ENCODE assay signal across 8 mouse cellular contexts in the genomic region with DNA sequence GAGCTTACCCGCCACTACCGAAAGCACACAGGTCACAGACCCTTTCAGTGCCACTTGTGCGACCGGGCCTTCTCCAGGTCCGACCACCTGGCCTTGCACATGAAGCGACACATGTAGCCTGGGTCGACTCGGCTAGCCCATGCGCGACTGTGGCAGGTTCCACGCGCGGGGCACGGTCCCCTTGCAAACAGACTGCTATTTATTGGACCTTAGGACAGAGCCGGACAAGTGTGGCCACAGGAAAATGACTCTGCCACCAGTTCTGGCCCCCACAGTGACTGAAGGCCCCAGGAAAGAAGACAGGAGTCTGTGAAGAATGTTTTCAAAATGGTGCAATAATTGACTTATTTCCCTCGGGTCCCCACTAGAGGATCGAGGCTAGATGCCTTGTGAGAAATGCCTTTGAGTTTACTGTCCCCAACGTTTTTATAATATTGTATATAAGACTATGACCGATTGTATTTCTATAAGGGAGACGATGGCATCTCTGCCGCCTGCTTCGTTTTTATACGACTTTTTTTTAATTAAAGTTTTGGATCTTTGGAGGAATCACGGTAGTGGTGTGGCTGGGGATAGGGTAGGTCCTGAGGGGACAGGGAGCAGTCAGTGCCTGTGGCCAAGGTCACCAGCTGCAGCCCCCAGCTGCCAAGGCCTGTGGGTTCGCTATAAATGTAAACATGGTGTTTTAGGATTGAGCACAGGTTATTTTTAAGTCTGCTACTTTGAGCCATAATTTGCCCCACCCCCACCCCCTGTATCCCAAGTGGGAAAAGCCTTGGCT. TPM values are rescaled to one million over a fixed set of nuclear protein-coding genes. Genes with fewer than 3 reads are reported as not detected.
DNase-seq lines count a peak whose midpoint lies in the region; ATAC-seq and TF ChIP-seq lines count a peak whose summit lies in the region.

No protein-coding gene starts in this region.

- H3K27ac ChIP-seq in lung, embryonic 14.5 days (ENCODE audit: low read depth) = no peak overlapping the region
- no peak overlapping the region for H3K27ac ChIP-seq in forebrain, postnatal 0 days (ENCODE audit: low read depth, low read length)
- no peak overlapping the region for H3K27ac ChIP-seq in limb, embryonic 12.5 days
- no peak overlapping the region for H3K27ac ChIP-seq in neural tube, embryonic 15.5 days (replicated peaks)

- intact Hi-C loops in left cerebral cortex, postnatal 36 days (cut with DNase I) = no loop called here

- 46% methylated on average over 25 of the region's 25 CpGs for WGBS in lung, embryonic 14.5 days
- 62% methylated on average over 25 of the region's 25 CpGs for WGBS in forebrain, postnatal 0 days
- WGBS in limb, embryonic 12.5 days = 54% methylated on average over 25 of the region's 25 CpGs
- 63% methylated on average over 25 of the region's 25 CpGs for WGBS in neural tube, embryonic 15.5 days

- peak overlapping the region; percentile 56; the same call in 1 of the 2 replicates for H3K9ac ChIP-seq in lung, embryonic 14.5 days
- H3K9ac ChIP-seq in forebrain, postnatal 0 days = no peak overlapping the region
- H3K9ac ChIP-seq in limb, embryonic 12.5 days (replicated peaks) = no peak overlapping the region
- no peak overlapping the region for H3K9ac ChIP-seq in neural tube, embryonic 15.5 days (replicated peaks)

- no peaks in the 10 kb centered on the region for H3K36me3 ChIP-seq in lung, embryonic 14.5 days (ENCODE audit: insufficient read depth)
- no peaks in the 10 kb centered on the region for H3K36me3 ChIP-seq in forebrain, postnatal 0 days (ENCODE audit: insufficient read depth)
- H3K36me3 ChIP-seq in limb, embryonic 12.5 days = no peaks in the 10 kb centered on the region
- no peaks in the 10 kb centered on the region for H3K36me3 ChIP-seq in neural tube, embryonic 15.5 days

- H3K4me1 ChIP-seq in lung, embryonic 14.5 days (ENCODE audit: insufficient read depth) = no peaks in the 10 kb centered on the region
- H3K4me1 ChIP-seq in forebrain, postnatal 0 days (ENCODE audit: insufficient read depth) = no peaks in the 10 kb centered on the region
- H3K4me1 ChIP-seq in limb, embryonic 12.5 days (replicated peaks) = peaks cover 13% of the 10 kb centered on the region
- peaks cover 19% of the 10 kb centered on the region for H3K4me1 ChIP-seq in neural tube, embryonic 15.5 days

- no peaks in the 10 kb centered on the region for H3K9me3 ChIP-seq in lung, embryonic 14.5 days (ENCODE audit: low read depth, low read length)
- no peaks in the 10 kb centered on the region for H3K9me3 ChIP-seq in forebrain, postnatal 0 days (ENCODE audit: low read length)
- H3K9me3 ChIP-seq in limb, embryonic 12.5 days = no peaks in the 10 kb centered on the region
- H3K9me3 ChIP-seq in neural tube, embryonic 15.5 days (replicated peaks) = no peaks in the 10 kb centered on the region

- H3K4me2 ChIP-seq in lung, embryonic 14.5 days = peak overlapping the region; percentile 94
- 0 out of 2 replicates have a peak overlapping the region, but pooled peaks have one; percentile 83 for H3K4me2 ChIP-seq in forebrain, postnatal 0 days (ENCODE audit: low read depth)
- H3K4me2 ChIP-seq in limb, embryonic 12.5 days = peak overlapping the region; percentile 87
- peak overlapping the region; percentile 90 for H3K4me2 ChIP-seq in neural tube, embryonic 15.5 days

- peaks cover 23% of the 10 kb centered on the region for H3K27me3 ChIP-seq in lung, embryonic 14.5 days (ENCODE audit: insufficient read depth, low read length)
- peaks cover 17% of the 10 kb centered on the region for H3K27me3 ChIP-seq in forebrain, postnatal 0 days (ENCODE audit: insufficient read depth, low read length)
- peaks cover 72% of the 10 kb centered on the region for H3K27me3 ChIP-seq in limb, embryonic 12.5 days
- H3K27me3 ChIP-seq in neural tube, embryonic 15.5 days (replicated peaks) = peaks cover 44% of the 10 kb centered on the region

- ATAC-seq in lung, embryonic 14.5 days (ENCODE audit: insufficient read depth) = no peak
- no peak for ATAC-seq in forebrain, postnatal 0 days
- ATAC-seq in limb, embryonic 12.5 days (ENCODE audit: insufficient number of reproducible peaks, insufficient read depth, low FRiP score, low TSS enrichment, low read depth) = no peak
- no peak for ATAC-seq in neural tube, embryonic 15.5 days (ENCODE audit: low FRiP score)
- ATAC-seq in monocyte, adult 5-6 weeks (replicated peaks; ENCODE audit: insufficient number of reproducible peaks, low FRiP score, low TSS enrichment, poor library complexity, severe bottlenecking) = no peak

- H3K4me3 ChIP-seq in lung, embryonic 14.5 days (ENCODE audit: low read depth, low read length) = peak overlapping the region; percentile 56
- peak overlapping the region; percentile 14; the same call in 1 of the 2 replicates for H3K4me3 ChIP-seq in forebrain, postnatal 0 days (ENCODE audit: low read depth, low read length)
- peak overlapping the region; percentile 52 for H3K4me3 ChIP-seq in limb, embryonic 12.5 days (replicated peaks)
- H3K4me3 ChIP-seq in neural tube, embryonic 15.5 days (replicated peaks) = peak overlapping the region; percentile 57

- TF ChIP-seq CTCF in lung, embryonic 14.5 days (IDR thresholded peaks at IDR 0.05; ENCODE audit: low read depth) = no peak
- TF ChIP-seq CTCF in forebrain, postnatal 0 days (IDR thresholded peaks at IDR 0.05; ENCODE audit: low read depth) = no peak

- DNase-seq in lung, embryonic 14.5 days = no peak
- no peak for DNase-seq in lung, adult 18-20 months
- DNase-seq in forebrain, postnatal 0 days = no peak
- no peak for DNase-seq in thymus, postnatal 0 days (ENCODE audit: low spot score)
- DNase-seq in left cerebral cortex, postnatal 36 days (ENCODE audit: low spot score in 2 of 2) = no peak

RNA-seq across cellular contexts. Expression of a gene that starts 2.2 kb away (rescaled TPM):
- polyA plus RNA-seq in lung, embryonic 14.5 days (2014; fragmentation: Nextera tagmentation; extraction: Ambion mirVana) = 14.3 and 15.2 TPM in 2 replicates
- total RNA-seq in forebrain, postnatal 0 days (2014; rRNA removed) = 3.8 and 4.0 TPM in 2 replicates
- polyA plus RNA-seq in forebrain, postnatal 0 days (2015; fragmentation: Nextera tagmentation; extraction: Ambion mirVana) = 9.5 and 10.1 TPM in 2 replicates
- 5.3 and 6.0 TPM in 2 replicates for polyA plus RNA-seq in limb, embryonic 12.5 days (2016; fragmentation: Nextera tagmentation; extraction: Ambion mirVana)
- 6.7 and 7.9 TPM in 2 replicates for polyA plus RNA-seq in neural tube, embryonic 15.5 days (2015; fragmentation: Nextera tagmentation; extraction: Ambion mirVana)
- 183 to 225 TPM (median 194 TPM) in 3 replicates for total RNA-seq in monocyte, adult 5-6 weeks (2017)
- polyA plus RNA-seq in thymus, postnatal 0 days (2015; fragmentation: Nextera tagmentation; extraction: Ambion mirVana) = 16.8 and 21.4 TPM in 2 replicates
- total RNA-seq in left cerebral cortex, postnatal 36 days (2021) = 10 to 100 TPM; 13.5 to 22.2 TPM

RNA-seq across cellular contexts. Expression of a gene that starts 15.9 kb away (rescaled TPM):
- polyA plus RNA-seq in lung, embryonic 14.5 days (2014; fragmentation: Nextera tagmentation; extraction: Ambion mirVana) = 38.2 TPM in 2 replicates
- 4.5 and 4.7 TPM in 2 replicates for total RNA-seq in forebrain, postnatal 0 days (2014; rRNA removed)
- 14.9 and 15.4 TPM in 2 replicates for polyA plus RNA-seq in forebrain, postnatal 0 days (2015; fragmentation: Nextera tagmentation; extraction: Ambion mirVana)
- polyA plus RNA-seq in limb, embryonic 12.5 days (2016; fragmentation: Nextera tagmentation; extraction: Ambion mirVana) = 30.3 and 32.4 TPM in 2 replicates
- 10.9 and 13.0 TPM in 2 replicates for polyA plus RNA-seq in neural tube, embryonic 15.5 days (2015; fragmentation: Nextera tagmentation; extraction: Ambion mirVana)
- total RNA-seq in monocyte, adult 5-6 weeks (2017) = 1.5 to 3.3 TPM (median 3.1 TPM) in 3 replicates
- 32.8 and 33.9 TPM in 2 replicates for polyA plus RNA-seq in thymus, postnatal 0 days (2015; fragmentation: Nextera tagmentation; extraction: Ambion mirVana)
- 1 to 10 TPM; 5.2 to 6.4 TPM for total RNA-seq in left cerebral cortex, postnatal 36 days (2021)
